Mouse (Mus musculus) urinary bladder, adult 2 months (tissue): ENCODE results near the gene Epb41. TPM values are rescaled to one million over a fixed set of nuclear protein-coding genes. Genes with fewer than 3 reads are reported as not detected.

Source experiments
- DNase-seq: peaks from one replicate; pipeline ENCODE4 v3.0.0; 2022; ENCODE audit warnings: low spot score
- polyA plus RNA-seq: library from polyadenylated mRNA; depleted of rRNA; stranded (reverse); fragments of >200 nt; gene quantifications from 2 replicates; pipeline ENCODE4 v1.2.3, GENCODE M21; 2012

Epb41 gene
- polyA plus RNA-seq, 1 experiment, result 61.2 TPM

DNA sequence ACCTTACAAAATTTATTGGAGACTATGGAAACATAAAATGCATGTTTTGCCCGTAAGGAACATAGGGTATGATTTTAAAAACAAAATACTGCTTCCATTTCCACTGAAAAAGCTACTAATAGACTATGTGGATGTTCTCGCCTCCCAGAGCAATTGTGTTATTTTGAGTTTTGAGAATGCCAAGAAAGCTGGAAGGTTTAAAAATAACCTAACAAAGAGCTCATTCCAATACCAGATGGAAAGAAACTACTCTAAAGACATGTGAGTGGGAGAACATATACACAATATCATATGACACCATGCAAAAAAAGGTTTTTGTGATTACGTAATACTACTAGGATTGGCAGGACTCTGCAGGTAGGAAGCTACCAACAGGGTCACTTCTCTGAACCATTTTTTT is 31.4 kb downstream of the Epb41 start:
- no peak for DNase-seq

DNA sequence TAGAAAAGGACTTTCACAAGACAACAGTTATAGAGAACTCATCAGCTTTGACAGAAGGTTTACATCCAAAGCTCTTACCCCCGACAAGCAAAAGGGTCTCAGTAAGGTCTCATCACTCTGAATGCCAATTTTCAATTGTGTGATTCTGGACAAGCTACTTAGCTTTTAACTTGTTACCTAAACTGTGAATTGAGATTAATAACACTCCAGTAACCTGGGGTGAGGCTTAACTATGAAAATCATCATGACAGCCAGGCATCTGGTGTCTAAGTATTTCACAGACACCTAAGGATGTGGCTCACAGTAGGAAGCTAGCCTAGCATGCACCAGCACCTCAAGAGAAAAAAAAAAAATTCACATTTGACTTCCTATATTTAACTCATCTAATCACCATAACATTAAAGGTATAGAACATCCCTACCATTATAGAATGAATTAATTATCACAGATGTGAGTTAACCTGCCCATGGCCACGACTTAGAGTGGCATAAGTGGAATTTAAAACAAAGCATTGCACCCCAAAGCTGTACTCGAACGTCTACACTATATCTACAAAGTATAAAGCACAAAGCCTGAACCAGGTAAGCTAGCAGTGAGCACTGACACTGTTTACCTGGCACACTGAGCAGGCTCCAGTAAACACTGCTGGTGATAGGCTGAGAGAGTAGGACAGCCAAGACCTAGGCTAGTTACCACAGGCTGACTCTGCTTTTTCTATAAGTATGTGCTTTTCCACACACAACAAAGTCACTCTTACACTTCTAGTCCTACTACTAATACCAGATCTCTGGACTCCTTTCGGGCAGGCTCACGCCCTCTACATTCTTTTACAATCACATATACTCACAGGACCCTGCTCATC is 33.4 kb downstream of the Epb41 start:
- no peak for DNase-seq

DNA sequence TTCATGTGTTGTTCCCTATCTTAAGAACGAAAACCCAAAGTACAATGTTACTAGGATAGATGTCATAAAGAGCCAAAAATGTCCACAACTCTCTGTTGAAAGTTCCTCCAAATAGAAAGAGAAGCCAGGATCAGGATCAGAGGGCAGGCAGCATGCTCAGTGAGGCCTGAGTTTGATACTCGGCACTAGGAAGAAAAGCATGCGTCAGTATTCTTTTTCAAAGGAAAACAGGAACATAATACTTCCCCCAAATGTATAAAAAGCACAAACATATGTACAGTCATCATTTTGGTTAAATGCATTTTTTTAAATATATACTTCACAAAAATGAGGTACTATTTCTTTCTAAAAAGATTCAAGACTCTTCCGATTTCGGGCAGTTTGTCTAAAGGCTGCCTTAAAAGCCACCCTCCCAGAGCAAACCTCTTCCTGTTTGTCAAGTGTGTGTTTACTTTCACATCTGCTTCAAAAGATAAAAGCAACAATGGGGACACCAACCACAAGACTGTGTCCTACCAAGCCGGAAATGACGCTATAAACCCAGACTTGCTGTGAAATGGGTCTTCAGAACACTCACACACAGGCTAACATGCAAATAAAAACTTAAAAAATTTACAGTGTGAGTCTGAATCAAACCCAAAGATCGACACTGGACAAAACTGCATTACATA is 35.0 kb downstream of the Epb41 start:
- no peak for DNase-seq

DNA sequence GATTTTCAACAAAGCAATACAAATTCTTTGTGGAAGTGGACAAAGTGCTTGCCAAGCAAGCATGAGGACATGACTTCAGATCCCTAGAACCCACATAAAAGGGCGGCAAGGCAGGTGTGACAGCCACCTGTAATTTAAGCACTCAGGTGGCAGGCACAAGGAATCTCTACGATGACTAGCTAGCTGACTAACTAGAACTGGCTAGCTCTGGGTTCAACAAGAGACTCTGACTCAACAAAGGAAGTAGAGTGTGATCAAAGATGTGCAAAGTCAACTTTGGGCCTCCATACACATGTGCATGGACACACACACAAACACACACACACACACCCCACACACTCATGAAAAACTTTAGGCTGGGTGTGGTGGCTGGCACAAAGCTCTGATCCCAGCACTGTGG is 35.6 kb downstream of the Epb41 start:
- DNase-seq, result no peak

DNA sequence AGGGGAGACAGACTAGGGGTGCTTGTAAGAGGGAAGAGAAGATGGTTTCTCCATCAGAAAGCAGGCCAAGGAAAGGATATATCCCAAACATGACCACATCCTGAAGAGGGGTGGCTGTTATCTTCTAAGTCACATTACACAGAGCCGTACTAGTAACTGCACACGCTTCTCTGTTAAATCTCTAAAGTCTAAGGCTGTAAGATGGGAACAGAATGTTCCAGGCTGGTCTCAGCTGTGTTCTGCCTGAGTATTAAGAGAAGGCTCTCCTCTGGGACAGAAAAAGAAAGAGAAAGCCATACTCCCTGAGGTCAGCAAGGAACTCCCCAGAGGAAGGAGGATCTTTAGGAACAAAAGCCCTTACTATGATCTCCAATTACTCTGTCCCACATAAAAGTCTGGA is 36.3 kb downstream of the Epb41 start:
- DNase-seq, result no peak

DNA sequence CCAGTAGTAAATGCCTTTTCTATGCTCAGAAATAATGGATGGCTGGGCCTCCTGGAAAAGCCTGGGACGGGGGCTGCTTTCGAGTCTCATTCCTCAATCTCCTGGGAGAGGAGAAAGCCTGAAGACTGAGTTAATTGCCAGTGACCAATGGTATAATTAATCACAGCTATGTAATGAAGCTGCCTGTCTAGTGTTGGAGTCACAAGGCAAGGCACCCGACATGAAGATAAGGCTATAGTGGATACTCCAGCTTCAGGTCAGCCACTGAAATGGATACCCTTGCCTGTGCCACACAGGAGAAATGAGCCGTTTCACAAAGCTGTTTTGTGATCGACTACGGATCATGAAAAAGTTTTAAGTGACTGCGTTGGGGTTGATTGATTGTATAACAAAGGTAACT is 37.1 kb downstream of the Epb41 start:
- no peak for DNase-seq

DNA sequence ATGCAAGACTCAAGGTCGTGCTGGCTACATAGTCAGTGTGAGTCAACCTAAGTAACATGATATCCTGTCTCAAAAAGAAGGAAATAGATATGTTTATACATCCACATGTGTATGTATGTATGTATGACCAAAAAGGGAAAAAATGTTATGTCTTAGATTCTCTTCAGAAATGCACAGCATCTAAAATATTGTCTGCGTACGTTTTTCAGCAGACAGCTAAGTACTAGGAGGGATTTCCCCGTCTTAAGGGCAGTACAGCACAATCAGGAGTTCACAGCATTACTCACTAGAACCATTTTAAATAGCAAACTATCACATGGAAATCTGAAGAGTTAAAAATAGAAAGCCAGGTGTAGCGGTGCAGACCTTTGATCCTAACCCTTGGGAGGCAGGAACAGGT is 38.0 kb downstream of the Epb41 start:
- no peak for DNase-seq

DNA sequence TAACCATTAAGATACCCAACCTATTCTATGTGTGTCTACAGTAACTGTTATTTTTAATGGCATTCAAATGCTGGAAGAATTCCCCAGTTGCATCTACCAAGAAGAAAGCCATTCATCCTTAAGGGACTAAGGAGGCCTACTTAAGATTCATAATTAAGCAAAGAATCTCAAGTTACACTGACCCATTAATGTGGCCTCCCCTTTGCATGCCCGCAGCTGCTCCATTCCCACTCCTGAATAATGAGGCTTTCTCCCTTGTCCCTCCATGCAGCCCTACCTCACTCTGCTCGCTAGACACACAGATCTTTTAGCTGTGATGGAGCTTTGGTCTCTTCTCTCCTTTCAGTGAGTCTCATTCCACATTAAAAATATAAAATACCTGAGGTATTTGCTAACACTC is 40.9 kb downstream of the Epb41 start:
- no peak for DNase-seq

DNA sequence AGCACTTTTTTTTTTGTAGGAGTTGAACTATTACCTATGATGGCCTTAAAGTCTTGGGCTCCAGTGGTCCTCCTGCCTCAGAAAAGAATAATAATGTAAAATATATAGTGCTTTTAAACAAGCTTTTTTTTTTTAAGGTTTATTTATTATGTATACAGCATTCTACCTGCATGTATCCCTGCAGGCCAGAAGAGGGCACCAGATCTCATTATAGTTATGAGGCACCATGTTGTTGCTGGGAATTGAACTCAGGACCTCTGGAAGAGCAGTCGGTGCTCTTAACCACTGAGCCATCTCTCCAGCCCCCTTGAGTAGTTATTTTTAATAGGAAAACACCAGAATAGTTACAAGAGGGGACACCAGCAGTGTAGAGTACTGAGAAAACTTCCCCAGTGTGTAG is 41.9 kb downstream of the Epb41 start:
- DNase-seq, result no peak

DNA sequence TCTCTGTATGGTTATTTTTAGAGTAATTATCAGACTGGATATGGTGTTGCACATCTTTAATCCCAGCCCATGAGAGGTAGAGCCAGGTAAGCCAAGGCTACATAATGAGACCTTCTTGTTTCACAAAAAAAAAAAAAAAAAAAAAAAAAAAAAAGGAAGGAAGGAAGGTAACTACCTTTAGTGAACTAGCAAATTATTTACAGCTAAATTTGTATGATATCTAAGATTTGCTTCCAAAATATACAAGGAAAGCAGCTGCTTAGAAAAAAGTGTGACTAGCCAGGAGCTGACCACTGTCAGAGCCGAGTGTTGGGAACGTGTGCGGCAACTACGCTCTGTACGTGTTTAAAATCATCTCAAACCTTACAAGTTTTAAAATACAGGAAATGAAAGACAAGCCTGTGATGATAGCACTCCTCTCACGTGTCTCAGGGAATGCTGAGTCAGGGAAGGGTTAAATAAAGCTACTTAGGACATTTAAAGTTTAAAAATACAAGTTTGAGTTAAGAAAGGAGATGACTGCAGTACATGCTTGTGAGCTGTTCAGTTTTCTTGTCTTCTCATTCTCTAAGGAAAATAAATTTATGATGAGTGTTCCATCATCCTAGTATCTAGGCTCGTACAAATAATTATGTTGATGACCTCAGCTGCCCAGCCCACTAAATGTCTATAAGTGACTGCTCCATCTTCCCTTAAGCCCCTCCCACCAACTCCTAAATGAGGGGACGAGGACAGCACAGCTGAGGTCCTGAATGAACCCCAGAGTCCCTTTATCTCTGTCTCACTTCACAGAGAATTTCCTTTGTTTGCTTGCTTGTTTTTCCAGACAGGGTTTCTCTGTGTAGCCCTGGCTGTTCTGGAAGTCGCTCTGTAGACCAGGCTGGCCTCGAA is 45.0 kb downstream of the Epb41 start:
- no peak for DNase-seq

DNA sequence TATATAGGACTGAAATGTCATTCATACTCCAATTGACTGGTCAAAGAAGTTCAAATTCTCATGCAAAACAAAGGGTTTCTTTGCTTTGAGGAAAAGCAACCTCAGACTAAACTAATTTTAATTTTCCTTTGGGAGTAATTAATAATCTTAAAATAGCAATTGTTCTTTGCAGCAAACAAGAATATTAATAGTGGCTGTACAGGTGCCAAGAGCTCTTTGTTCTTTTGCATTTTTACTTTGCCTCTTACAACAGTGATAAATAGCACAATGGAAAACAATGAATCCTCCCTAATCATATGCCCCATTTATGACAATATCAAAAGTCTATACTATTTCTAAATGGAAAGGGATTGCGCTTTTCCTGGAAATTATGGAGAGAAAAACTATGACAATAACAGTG is 47.3 kb downstream of the Epb41 start:
- DNase-seq, result no peak

DNA sequence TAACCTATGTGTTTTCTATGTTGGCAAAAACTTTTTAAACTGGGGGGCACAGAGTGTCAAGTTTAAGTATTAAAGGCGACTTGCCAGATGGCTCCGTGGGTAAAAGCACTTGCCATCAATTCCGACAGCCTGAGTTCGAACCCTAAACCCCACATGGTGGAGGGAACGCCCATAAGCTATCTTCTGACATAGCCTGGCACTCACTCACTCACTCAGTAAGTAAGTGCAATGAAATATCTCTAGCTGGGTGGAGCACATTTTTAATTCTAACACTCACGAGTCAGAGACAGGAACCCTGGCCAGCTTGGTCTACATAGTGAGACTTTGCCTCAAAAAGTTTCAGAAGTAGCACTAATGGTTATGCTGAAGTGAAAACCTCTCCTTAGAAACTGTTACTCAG is 48.0 kb downstream of the Epb41 start:
- DNase-seq, result no peak

DNA sequence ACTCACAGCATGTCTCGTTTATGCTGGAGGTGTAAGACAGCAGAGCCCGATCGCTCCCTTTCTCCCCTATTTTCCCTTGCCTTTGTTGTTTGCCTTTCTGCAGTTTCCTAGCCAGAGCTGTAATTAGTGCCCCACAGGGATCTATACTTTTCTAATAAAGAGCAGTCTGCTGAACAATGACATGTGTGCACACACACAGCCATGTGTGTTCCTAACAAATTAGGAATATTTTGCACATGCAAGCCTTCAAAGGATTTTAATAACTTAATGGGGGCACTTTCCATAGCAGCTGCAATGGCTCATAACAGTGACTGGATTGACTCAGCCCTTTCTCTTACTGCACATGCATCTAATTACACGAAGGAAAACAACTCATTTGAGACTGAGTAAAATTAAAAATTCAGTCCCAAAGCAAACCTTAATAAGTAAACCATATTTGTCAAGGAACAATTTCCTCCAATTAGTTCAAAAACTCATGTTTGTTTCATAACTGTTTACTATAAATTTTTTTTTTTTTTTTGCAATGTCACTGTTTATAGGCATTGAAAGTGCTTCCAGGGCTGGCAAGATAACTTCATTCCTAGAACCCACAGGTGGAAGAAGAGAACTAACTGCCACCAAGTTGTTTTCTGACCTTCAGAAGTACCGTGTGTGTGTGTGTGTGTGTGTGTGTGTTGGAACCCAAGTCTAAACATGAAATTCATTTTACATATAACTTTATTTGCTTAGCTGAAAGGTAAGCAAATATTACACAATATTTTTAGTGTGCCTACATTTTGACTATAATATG is 49.2 kb downstream of the Epb41 start:
- no peak for DNase-seq

DNA sequence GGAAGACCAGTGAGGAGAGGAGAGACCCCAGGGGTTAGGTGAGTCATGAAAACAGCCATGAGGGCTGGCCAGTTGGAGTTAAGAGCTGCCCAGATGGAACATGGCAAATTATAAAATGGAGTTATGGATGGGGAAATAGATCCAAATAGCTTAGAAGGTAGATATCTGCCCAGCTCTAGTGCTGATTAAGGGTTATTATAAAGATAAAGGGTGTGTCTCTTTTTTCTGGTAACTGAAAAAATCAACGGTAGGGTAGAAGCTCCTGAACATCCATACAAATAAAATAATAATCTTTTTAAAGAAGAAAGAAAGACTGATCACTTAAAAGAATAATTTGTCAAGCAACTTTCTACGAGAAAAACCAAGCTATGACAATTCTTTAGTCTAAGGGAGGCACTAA is 49.9 kb downstream of the Epb41 start:
- DNase-seq, result no peak

DNA sequence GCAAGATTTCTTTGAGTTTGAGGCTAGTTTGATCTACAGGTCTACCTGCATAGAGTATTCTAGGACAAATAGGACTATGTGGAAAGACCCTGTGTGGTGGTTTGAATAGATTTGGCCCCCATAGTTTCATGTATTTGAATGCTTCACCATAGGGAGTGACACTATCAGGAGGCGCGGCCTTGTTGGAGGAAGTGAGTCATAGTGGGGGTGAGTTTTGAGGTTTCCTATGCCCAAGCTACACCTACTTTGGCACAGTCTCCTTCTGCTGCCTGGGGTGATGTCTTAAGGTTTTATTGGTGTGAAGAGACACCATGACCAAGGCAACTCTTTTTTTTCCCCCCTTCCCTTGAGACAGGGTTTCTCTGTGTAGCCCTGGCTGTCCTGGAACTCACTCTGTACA is 51.3 kb downstream of the Epb41 start:
- DNase-seq, result no peak

DNA sequence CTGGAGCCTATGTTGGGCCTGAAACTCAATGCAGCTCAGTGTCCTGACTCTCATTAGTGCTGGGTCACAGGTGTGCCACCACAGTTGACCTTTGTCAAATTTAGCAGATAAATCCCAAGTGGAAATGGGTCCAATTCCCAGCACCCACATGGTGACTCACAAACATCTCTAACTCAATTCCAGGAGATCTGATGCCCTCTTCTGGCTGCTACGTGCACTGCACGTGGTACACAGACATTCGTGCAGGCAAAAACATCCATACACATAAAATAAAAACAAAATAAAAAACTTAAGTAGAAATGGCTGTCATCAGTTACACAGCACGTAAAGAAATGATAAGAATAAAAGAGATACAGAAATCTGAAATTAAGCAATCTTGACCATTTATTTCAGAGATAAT is 52.5 kb downstream of the Epb41 start:
- DNase-seq, result no peak

DNA sequence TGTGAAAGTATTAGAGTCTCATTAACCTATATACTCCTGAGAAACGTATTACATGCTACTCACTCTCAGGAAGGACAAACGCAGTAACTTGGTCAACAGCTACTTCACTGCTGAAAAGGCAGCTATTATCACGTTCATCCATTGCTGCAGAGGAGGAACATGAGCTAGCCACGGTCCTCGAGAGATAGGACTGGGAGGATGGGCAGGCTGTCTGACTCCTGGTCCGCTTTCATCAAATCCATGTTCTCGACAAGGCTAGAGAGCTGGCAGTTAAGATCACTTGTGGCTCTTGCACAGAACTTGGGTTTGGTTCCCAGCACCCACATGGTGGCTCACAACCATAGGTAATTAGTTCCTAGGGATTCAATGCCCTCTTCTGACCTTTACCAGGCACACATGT is 53.2 kb downstream of the Epb41 start:
- DNase-seq, result no peak

DNA sequence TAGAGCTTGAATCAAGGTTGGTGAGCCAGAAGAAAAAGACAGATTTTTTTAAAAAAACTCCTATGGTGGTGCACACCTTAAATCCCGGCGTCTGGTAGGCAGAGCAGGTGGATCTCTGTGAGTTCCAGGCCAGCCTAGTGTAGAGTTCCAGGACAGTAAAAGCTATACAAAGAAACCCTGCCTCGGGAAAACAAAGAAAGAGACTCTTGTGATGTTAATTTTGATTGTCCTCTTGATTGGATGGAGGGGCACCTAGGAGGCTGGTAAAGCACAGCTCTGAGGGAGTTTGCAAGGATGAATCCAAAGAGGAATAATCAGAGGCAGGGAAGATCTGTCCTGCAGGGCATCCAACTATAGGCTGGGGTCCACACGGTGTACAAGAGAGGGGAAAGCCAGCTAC is 56.6 kb downstream of the Epb41 start:
- DNase-seq, result no peak

DNA sequence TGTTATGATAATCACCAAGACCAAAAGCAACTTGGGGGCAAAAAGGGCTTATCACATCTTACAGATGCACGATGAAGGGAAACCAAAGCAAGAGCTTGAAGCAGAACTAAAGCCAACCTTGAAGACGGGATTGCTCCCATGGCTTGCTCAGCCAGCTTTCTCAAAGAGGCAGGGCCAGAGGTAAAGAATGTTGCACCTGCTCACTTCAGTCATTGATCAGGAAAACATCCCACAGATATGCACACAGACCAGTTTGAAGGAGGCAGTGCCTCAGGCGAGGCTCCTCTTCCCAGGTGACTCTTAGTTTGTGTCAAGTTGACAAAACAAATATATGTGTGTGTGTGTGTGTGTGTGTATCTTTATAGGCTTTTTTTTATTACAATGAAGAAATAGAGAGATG is 59.7 kb downstream of the Epb41 start:
- DNase-seq, result no peak

DNA sequence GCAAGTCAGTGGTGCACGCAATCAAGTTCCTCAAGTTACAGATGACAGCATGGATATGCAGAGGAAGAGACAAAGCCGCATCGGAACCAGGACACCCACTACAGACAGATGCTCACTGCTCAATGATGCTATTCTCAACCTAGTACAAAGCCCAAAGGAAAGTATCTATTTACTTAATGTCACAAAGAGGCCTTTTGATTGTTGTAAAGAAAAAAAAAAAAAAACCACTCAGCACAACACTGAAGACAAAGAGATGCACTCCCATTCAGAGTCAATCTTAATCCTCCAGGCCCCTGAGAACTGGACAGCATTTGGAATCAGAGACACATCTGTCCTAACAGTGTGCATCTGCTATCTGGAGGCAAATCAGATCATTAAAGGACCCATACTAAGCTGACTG is 63.5 kb downstream of the Epb41 start:
- DNase-seq, result no peak

DNA sequence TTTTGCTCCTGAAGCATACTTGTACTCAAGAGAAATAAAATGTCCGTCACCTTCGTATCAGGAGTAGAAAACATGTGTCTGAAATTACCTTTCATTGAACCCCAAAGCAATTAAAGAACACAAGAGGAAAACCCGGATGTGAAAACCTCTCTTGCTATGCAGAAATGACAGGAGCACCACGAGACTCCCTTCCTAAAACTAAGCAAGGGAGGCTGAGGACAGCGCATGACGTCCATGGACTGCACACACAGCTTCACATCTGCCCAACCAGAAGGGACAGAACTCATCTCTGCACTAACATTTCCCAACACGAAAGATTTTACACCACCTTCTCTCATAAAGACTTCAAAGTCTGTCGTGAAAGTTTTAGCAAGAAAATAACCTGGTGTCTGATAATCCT is 64.7 kb downstream of the Epb41 start:
- DNase-seq, result no peak

DNA sequence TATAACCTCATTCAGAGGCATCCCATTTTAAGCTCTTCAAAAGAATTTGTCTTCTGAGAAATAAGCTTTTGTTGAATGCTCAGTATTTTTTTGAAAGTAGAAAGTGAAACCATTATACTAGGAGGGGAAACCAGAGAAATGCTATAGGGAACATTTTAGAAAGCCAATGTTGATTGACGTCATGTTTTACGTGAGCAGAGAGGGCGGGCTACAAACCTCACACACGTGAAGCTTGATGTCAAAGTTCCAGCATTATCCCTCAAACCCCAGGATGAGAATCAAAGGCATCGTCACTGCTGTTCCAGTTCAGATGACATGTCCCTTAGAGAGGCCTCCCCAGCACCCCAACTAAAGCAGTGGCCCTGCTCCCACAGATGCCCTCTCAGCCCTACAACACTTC is 66.9 kb downstream of the Epb41 start:
- DNase-seq, result no peak
